Mouse (Mus musculus): ENCODE measurements around the gene Rhbdd2. TPM values are rescaled to one million over a fixed set of nuclear protein-coding genes. Genes with fewer than 3 reads are reported as not detected.
A peak's percentile ranks its signal among the peaks of the same experiment; 100 is the strongest.

The Rhbdd2 gene
- polyA plus RNA-seq, 1 experiment from 2014 or later = 44.9 TPM

- Histone ChIP-seq H3K4me1 (ENCODE audit: control insufficient read depth, insufficient read depth, low read length) (no peaks in the 10 kb centered on the region), H3K4me2 (no peak overlapping the region), H3K36me3 (ENCODE audit: control insufficient read depth, insufficient read depth, low read length) (no peaks in the 10 kb centered on the region), H3K9me3 (replicated peaks; ENCODE audit: control insufficient read depth, low read length) (no peaks in the 10 kb centered on the region; the same call in 1 of the 2 replicates), H3K27ac (ENCODE audit: low read depth, low read length) (no peak overlapping the region), H3K9ac (ENCODE audit: low read depth, low read length) (no peak overlapping the region), H3K4me3 (ENCODE audit: low read depth, low read length) (no peak overlapping the region), H3K27me3 (ENCODE audit: control insufficient read depth, insufficient read depth, low read length) (no peaks in the 10 kb centered on the region)
- 81% methylated on average over 5 of the region's 5 CpGs for WGBS (ENCODE audit: insufficient replicate concordance)
- ATAC-seq (replicated peaks; ENCODE audit: insufficient number of reproducible peaks, low FRiP score, low TSS enrichment) = no peak
These were observed 34.5 kb downstream of the Rhbdd2 start for GRCm38 (mm10) chr5:135666890-135667289.

GRCm38 (mm10) chr5:135668071-135668470, 35.7 kb downstream of the Rhbdd2 start:
- Histone ChIP-seq H3K27ac (ENCODE audit: low read depth, low read length) (no peak overlapping the region), H3K36me3 (ENCODE audit: control insufficient read depth, insufficient read depth, low read length) (no peaks in the 10 kb centered on the region), H3K4me2 (no peak overlapping the region), H3K4me3 (ENCODE audit: low read depth, low read length) (no peak overlapping the region), H3K9me3 (replicated peaks; ENCODE audit: control insufficient read depth, low read length) (no peaks in the 10 kb centered on the region; the same call in 1 of the 2 replicates), H3K27me3 (ENCODE audit: control insufficient read depth, insufficient read depth, low read length) (no peaks in the 10 kb centered on the region), H3K4me1 (ENCODE audit: control insufficient read depth, insufficient read depth, low read length) (no peaks in the 10 kb centered on the region), H3K9ac (ENCODE audit: low read depth, low read length) (no peak overlapping the region)
- ATAC-seq (replicated peaks; ENCODE audit: insufficient number of reproducible peaks, low FRiP score, low TSS enrichment) = no peak
- WGBS (ENCODE audit: insufficient replicate concordance) = 72% methylated on average over 7 of the region's 7 CpGs

GRCm38 (mm10) chr5:135669741-135670275, 37.4 kb downstream of the Rhbdd2 start, which contains the start of gene Por:
Por (plus strand) TSS chr5:135670033.
- H3K4me1 ChIP-seq (ENCODE audit: control insufficient read depth, insufficient read depth, low read length) = no peaks in the 10 kb centered on the region
- H3K27ac ChIP-seq (ENCODE audit: low read depth, low read length) = no peak within 1 kb of the TSS
- 24% methylated on average over 9 of the region's 9 CpGs for WGBS (ENCODE audit: insufficient replicate concordance)
- no peak within 1 kb of the TSS for H3K9ac ChIP-seq (ENCODE audit: low read depth, low read length)
- H3K4me2 ChIP-seq = no peak within 1 kb of the TSS
- no peak within 1 kb of the TSS for H3K4me3 ChIP-seq (ENCODE audit: low read depth, low read length)
- H3K9me3 ChIP-seq (replicated peaks; ENCODE audit: control insufficient read depth, low read length) = no peaks in the 10 kb centered on the region; the same call in 1 of the 2 replicates
- ATAC-seq (replicated peaks; ENCODE audit: insufficient number of reproducible peaks, low FRiP score, low TSS enrichment) = no peak
- H3K27me3 ChIP-seq (ENCODE audit: control insufficient read depth, insufficient read depth, low read length) = no peaks in the 10 kb centered on the region
- H3K36me3 ChIP-seq (ENCODE audit: control insufficient read depth, insufficient read depth, low read length) = no peaks in the 10 kb centered on the region

- no peak overlapping the region for H3K4me2 ChIP-seq
- H3K27ac ChIP-seq (ENCODE audit: low read depth, low read length) = no peak overlapping the region
- no peak overlapping the region for H3K4me3 ChIP-seq (ENCODE audit: low read depth, low read length)
- no peaks in the 10 kb centered on the region for H3K4me1 ChIP-seq (ENCODE audit: control insufficient read depth, insufficient read depth, low read length)
- H3K9ac ChIP-seq (ENCODE audit: low read depth, low read length) = no peak overlapping the region
- ATAC-seq (replicated peaks; ENCODE audit: insufficient number of reproducible peaks, low FRiP score, low TSS enrichment) = no peak
- 65% methylated on average over 2 of the region's 2 CpGs for WGBS (ENCODE audit: insufficient replicate concordance)
- no peaks in the 10 kb centered on the region; the same call in 1 of the 2 replicates for H3K9me3 ChIP-seq (replicated peaks; ENCODE audit: control insufficient read depth, low read length)
- H3K27me3 ChIP-seq (ENCODE audit: control insufficient read depth, insufficient read depth, low read length) = no peaks in the 10 kb centered on the region
- no peaks in the 10 kb centered on the region for H3K36me3 ChIP-seq (ENCODE audit: control insufficient read depth, insufficient read depth, low read length)
These were observed 38.5 kb downstream of the Rhbdd2 start for GRCm38 (mm10) chr5:135670881-135671280.

- no peak overlapping the region for H3K4me3 ChIP-seq (ENCODE audit: low read depth, low read length)
These were observed 40.1 kb downstream of the Rhbdd2 start for GRCm38 (mm10) chr5:135672509-135672908.

GRCm38 (mm10) chr5:135672980-135673379, 40.6 kb downstream of the Rhbdd2 start:
- Histone ChIP-seq H3K27ac (ENCODE audit: low read depth, low read length) (no peak overlapping the region), H3K36me3 (ENCODE audit: control insufficient read depth, insufficient read depth, low read length) (no peaks in the 10 kb centered on the region), H3K4me1 (ENCODE audit: control insufficient read depth, insufficient read depth, low read length) (no peaks in the 10 kb centered on the region), H3K27me3 (ENCODE audit: control insufficient read depth, insufficient read depth, low read length) (no peaks in the 10 kb centered on the region), H3K9ac (ENCODE audit: low read depth, low read length) (no peak overlapping the region), H3K9me3 (replicated peaks; ENCODE audit: control insufficient read depth, low read length) (no peaks in the 10 kb centered on the region), H3K4me3 (ENCODE audit: low read depth, low read length) (no peak overlapping the region), H3K4me2 (no peak overlapping the region)
- WGBS (ENCODE audit: insufficient replicate concordance) = 57% methylated on average over 5 of the region's 5 CpGs
- ATAC-seq (replicated peaks; ENCODE audit: insufficient number of reproducible peaks, low FRiP score, low TSS enrichment) = no peak

More at GRCm38 (mm10) chr5:135672509-135672908, 40.1 kb downstream of the Rhbdd2 start:
- Histone ChIP-seq H3K9ac (ENCODE audit: low read depth, low read length) (no peak overlapping the region), H3K36me3 (ENCODE audit: control insufficient read depth, insufficient read depth, low read length) (no peaks in the 10 kb centered on the region), H3K27me3 (ENCODE audit: control insufficient read depth, insufficient read depth, low read length) (no peaks in the 10 kb centered on the region), H3K27ac (ENCODE audit: low read depth, low read length) (no peak overlapping the region), H3K4me2 (no peak overlapping the region), H3K4me1 (ENCODE audit: control insufficient read depth, insufficient read depth, low read length) (no peaks in the 10 kb centered on the region), H3K9me3 (replicated peaks; ENCODE audit: control insufficient read depth, low read length) (no peaks in the 10 kb centered on the region)
- 53% methylated on average over 4 of the region's 4 CpGs for WGBS (ENCODE audit: insufficient replicate concordance)
- ATAC-seq (replicated peaks; ENCODE audit: insufficient number of reproducible peaks, low FRiP score, low TSS enrichment) = no peak

- Histone ChIP-seq H3K4me2 (no peak overlapping the region), H3K4me1 (ENCODE audit: control insufficient read depth, insufficient read depth, low read length) (no peaks in the 10 kb centered on the region), H3K9ac (ENCODE audit: low read depth, low read length) (no peak overlapping the region), H3K27me3 (ENCODE audit: control insufficient read depth, insufficient read depth, low read length) (no peaks in the 10 kb centered on the region), H3K36me3 (ENCODE audit: control insufficient read depth, insufficient read depth, low read length) (no peaks in the 10 kb centered on the region), H3K27ac (ENCODE audit: low read depth, low read length) (no peak overlapping the region), H3K9me3 (replicated peaks; ENCODE audit: control insufficient read depth, low read length) (no peaks in the 10 kb centered on the region), H3K4me3 (ENCODE audit: low read depth, low read length) (no peak overlapping the region)
- ATAC-seq (replicated peaks; ENCODE audit: insufficient number of reproducible peaks, low FRiP score, low TSS enrichment) = no peak
- WGBS (ENCODE audit: insufficient replicate concordance) = 33% methylated on average over 3 of the region's 3 CpGs
These were observed 41.9 kb downstream of the Rhbdd2 start for GRCm38 (mm10) chr5:135674349-135674775.

- Histone ChIP-seq H3K9me3 (replicated peaks; ENCODE audit: control insufficient read depth, low read length) (no peaks in the 10 kb centered on the region), H3K4me1 (ENCODE audit: control insufficient read depth, insufficient read depth, low read length) (no peaks in the 10 kb centered on the region), H3K9ac (ENCODE audit: low read depth, low read length) (no peak overlapping the region), H3K4me2 (peak overlapping the region; percentile 43), H3K27me3 (ENCODE audit: control insufficient read depth, insufficient read depth, low read length) (no peaks in the 10 kb centered on the region), H3K27ac (ENCODE audit: low read depth, low read length) (no peak overlapping the region), H3K4me3 (ENCODE audit: low read depth, low read length) (no peak overlapping the region), H3K36me3 (ENCODE audit: control insufficient read depth, insufficient read depth, low read length) (no peaks in the 10 kb centered on the region)
- no peak for ATAC-seq (replicated peaks; ENCODE audit: insufficient number of reproducible peaks, low FRiP score, low TSS enrichment)
- WGBS (ENCODE audit: insufficient replicate concordance) = 3% methylated on average over 11 of the region's 11 CpGs
These were observed 42.4 kb downstream of the Rhbdd2 start for GRCm38 (mm10) chr5:135674821-135675220.

- Histone ChIP-seq H3K4me2 (no peak overlapping the region), H3K9me3 (replicated peaks; ENCODE audit: control insufficient read depth, low read length) (no peaks in the 10 kb centered on the region), H3K27me3 (ENCODE audit: control insufficient read depth, insufficient read depth, low read length) (no peaks in the 10 kb centered on the region), H3K36me3 (ENCODE audit: control insufficient read depth, insufficient read depth, low read length) (no peaks in the 10 kb centered on the region), H3K9ac (ENCODE audit: low read depth, low read length) (no peak overlapping the region), H3K4me1 (ENCODE audit: control insufficient read depth, insufficient read depth, low read length) (no peaks in the 10 kb centered on the region), H3K4me3 (ENCODE audit: low read depth, low read length) (no peak overlapping the region), H3K27ac (ENCODE audit: low read depth, low read length) (no peak overlapping the region)
- ATAC-seq (replicated peaks; ENCODE audit: insufficient number of reproducible peaks, low FRiP score, low TSS enrichment) = no peak
- WGBS (ENCODE audit: insufficient replicate concordance) = 77% methylated on average over 3 of the region's 3 CpGs
These were observed 44.3 kb downstream of the Rhbdd2 start for GRCm38 (mm10) chr5:135676696-135677095.

Measured in heart, embryonic 11.5 days (tissue).